ENCODE assay signal across 18 mouse cellular contexts in genomic region chr11:63569785-63570479, GRCm38 (mm10).
DNase-seq lines count a peak whose midpoint lies in the region; ATAC-seq and TF ChIP-seq lines count a peak whose summit lies in the region.
"Had no signal": no experiment of that assay in that cellular context is flagged by ENCODE, and none has a peak within 500 bp of the region (broad histone marks: within the 10 kb centered on the region; RNA-seq: fewer than 3 reads in every experiment).

No protein-coding gene starts in this region.

- no peak overlapping the region for H3K4me3 ChIP-seq in heart, embryonic 14.5 days (ENCODE audit: control insufficient read depth in 1 of 2, insufficient read depth in 1 of 2, low read depth in 1 of 2, low read length in 2 of 2)
- no peak overlapping the region for H3K4me3 ChIP-seq in embryonic facial prominence, embryonic 13.5 days
- no peak overlapping the region for H3K4me3 ChIP-seq in kidney, postnatal 0 days (replicated peaks; ENCODE audit: low read depth, low read length)
- H3K4me3 ChIP-seq: embryonic facial prominence, embryonic 15.5 days; forebrain, embryonic 15.5 days; gastrocnemius, adult 2 months; intestine, embryonic 15.5 days; stomach, embryonic 15.5 days had no signal

- ATAC-seq in heart, embryonic 14.5 days (ENCODE audit: insufficient number of reproducible peaks, insufficient read depth, low FRiP score, low read depth) = peak; percentile 50; the same call in 1 of the 2 replicates
- no peak for ATAC-seq in embryonic facial prominence, embryonic 13.5 days (ENCODE audit: insufficient number of reproducible peaks, insufficient read depth, low FRiP score, low TSS enrichment, low read depth)
- peak; percentile 54; the same call in 1 of the 2 replicates for ATAC-seq in kidney, postnatal 0 days (replicated peaks; ENCODE audit: low FRiP score, low read depth)
- ATAC-seq: activated CD4-positive, CD25-positive, alpha-beta regulatory T cell, adult 4 months; forebrain, embryonic 15.5 days; intestine, embryonic 15.5 days had no signal

- no peaks in the 10 kb centered on the region for H3K9me3 ChIP-seq in heart, embryonic 14.5 days (ENCODE audit: control insufficient read depth, low read length)
- no peaks in the 10 kb centered on the region for H3K9me3 ChIP-seq in embryonic facial prominence, embryonic 13.5 days
- H3K9me3 ChIP-seq in kidney, postnatal 0 days (replicated peaks; ENCODE audit: low read length) = no peaks in the 10 kb centered on the region
- H3K9me3 ChIP-seq: embryonic facial prominence, embryonic 15.5 days; forebrain, embryonic 15.5 days; intestine, embryonic 15.5 days; stomach, embryonic 15.5 days had no signal

- H3K36me3 ChIP-seq in heart, embryonic 14.5 days (ENCODE audit: control insufficient read depth, insufficient read depth, low read length) = no peaks in the 10 kb centered on the region
- no peaks in the 10 kb centered on the region for H3K36me3 ChIP-seq in embryonic facial prominence, embryonic 13.5 days
- H3K36me3 ChIP-seq in kidney, postnatal 0 days (ENCODE audit: insufficient read depth, low read length) = no peaks in the 10 kb centered on the region
- H3K36me3 ChIP-seq: embryonic facial prominence, embryonic 15.5 days; forebrain, embryonic 15.5 days; intestine, embryonic 15.5 days; stomach, embryonic 15.5 days had no signal

- peaks cover 24% of the 10 kb centered on the region; the same call in 1 of the 2 replicates for H3K27me3 ChIP-seq in heart, embryonic 14.5 days (ENCODE audit: control insufficient read depth, insufficient read depth, low read length)
- H3K27me3 ChIP-seq in embryonic facial prominence, embryonic 13.5 days = no peaks in the 10 kb centered on the region
- no peaks in the 10 kb centered on the region for H3K27me3 ChIP-seq in kidney, postnatal 0 days (ENCODE audit: insufficient read depth, low read length)
- H3K27me3 ChIP-seq: embryonic facial prominence, embryonic 15.5 days; forebrain, embryonic 15.5 days; intestine, embryonic 15.5 days; stomach, embryonic 15.5 days had no signal

- H3K27ac ChIP-seq in heart, embryonic 14.5 days (replicated peaks in 1 of 2; ENCODE audit: control insufficient read depth in 1 of 2, insufficient read depth in 1 of 2, low read depth in 2 of 2, low read length in 2 of 2) = peak overlapping the region in 1 of 2 experiments; percentile 32; a peak in 1 of 4 replicates
- no peak overlapping the region for H3K27ac ChIP-seq in embryonic facial prominence, embryonic 13.5 days
- no peak overlapping the region for H3K27ac ChIP-seq in kidney, postnatal 0 days
- H3K27ac ChIP-seq: embryonic facial prominence, embryonic 15.5 days; forebrain, embryonic 15.5 days; gastrocnemius, adult 2 months; intestine, embryonic 15.5 days; liver, embryonic 14.5 days; stomach, embryonic 15.5 days had no signal

- H3K4me2 ChIP-seq in heart, embryonic 14.5 days (ENCODE audit: low read length) = no peak overlapping the region
- H3K4me2 ChIP-seq in embryonic facial prominence, embryonic 13.5 days = peak overlapping the region; percentile 10; the same call in 1 of the 2 replicates
- peak overlapping the region; percentile 11; the same call in 1 of the 2 replicates for H3K4me2 ChIP-seq in kidney, postnatal 0 days (ENCODE audit: low read length)
- H3K4me2 ChIP-seq: embryonic facial prominence, embryonic 15.5 days; forebrain, embryonic 15.5 days; intestine, embryonic 15.5 days; midbrain, embryonic 11.5 days; stomach, embryonic 15.5 days had no signal

- H3K9ac ChIP-seq in heart, embryonic 14.5 days (ENCODE audit: low read length) = no peak overlapping the region
- no peak overlapping the region for H3K9ac ChIP-seq in embryonic facial prominence, embryonic 13.5 days
- no peak overlapping the region for H3K9ac ChIP-seq in kidney, postnatal 0 days (ENCODE audit: low read depth, low read length)
- H3K9ac ChIP-seq: embryonic facial prominence, embryonic 15.5 days; forebrain, embryonic 15.5 days; intestine, embryonic 15.5 days; liver, embryonic 14.5 days; stomach, embryonic 15.5 days had no signal

- 28% methylated on average over 15 of the region's 15 CpGs for WGBS in heart, embryonic 14.5 days
- 21% methylated on average over 15 of the region's 15 CpGs for WGBS in embryonic facial prominence, embryonic 13.5 days
- WGBS in kidney, postnatal 0 days = 18% methylated on average over 15 of the region's 15 CpGs

- intact Hi-C loops in heart, postnatal 36 days (cut with DNase I) = no loop called here

- no peak for TF ChIP-seq CTCF in kidney, postnatal 0 days (IDR thresholded peaks at IDR 0.05; ENCODE audit: low read depth)

- DNase-seq in heart, postnatal 36 days = no peak
- peak; percentile 66 for DNase-seq in embryo, embryonic 10.5 days (ENCODE audit: low spot score)
- peak; percentile 65 for DNase-seq in kidney, postnatal 0 days (ENCODE audit: low spot score)
- DNase-seq in layer of hippocampus, adult 9-11 months = no peak
- no peak for DNase-seq in spleen, adult 18-20 months
- DNase-seq: cerebellum, adult 9-11 months; gastrocnemius, adult 2 months; left cerebral cortex, postnatal 4 days; lung, postnatal 14 days had no signal

- H3K4me1 ChIP-seq in heart, embryonic 14.5 days (ENCODE audit: control insufficient read depth in 2 of 2, insufficient read depth in 2 of 2, low read length in 2 of 2) = 0 out of 4 replicates have a peak, but pooled peaks cover 0 to 3% of the 10 kb centered on the region in 2 experiments
- peaks cover 6% of the 10 kb centered on the region; the same call in 1 of the 2 replicates for H3K4me1 ChIP-seq in embryonic facial prominence, embryonic 13.5 days
- H3K4me1 ChIP-seq in kidney, postnatal 0 days (replicated peaks; ENCODE audit: insufficient read depth, low read length) = no peaks in the 10 kb centered on the region
- H3K4me1 ChIP-seq: embryonic facial prominence, embryonic 15.5 days; intestine, embryonic 15.5 days; stomach, embryonic 15.5 days had no signal

Comparison
In these comparisons a context has a peak if more than half of its experiments do, and no peak if none do; other contexts are left out.
1. DNase-seq: peak in embryo, embryonic 10.5 days (single experiment) and kidney, postnatal 0 days (single experiment); none in heart, postnatal 36 days (0 of 2), layer of hippocampus, adult 9-11 months (single experiment) and spleen, adult 18-20 months (0 of 2).